Mouse (Mus musculus) heart, embryonic 13.5 days (tissue): ENCODE data around the gene Nlrp4f. TPM values are rescaled to one million over a fixed set of nuclear protein-coding genes. Genes with fewer than 3 reads are reported as not detected.
A peak's percentile ranks its signal among the peaks of the same experiment; 100 is the strongest.

ENCODE experiments used
- ATAC-seq: fragments of 200-750 bp; cut with Nextera tagmentation; 2 replicates; pipeline ENCODE4 v1.8.0; 2017; ENCODE audit warnings: moderate TSS enrichment; ENCODE audit not compliant: insufficient number of reproducible peaks, low FRiP score, low TSS enrichment; ENCODE audit errors: extremely low read depth
- H3K27ac ChIP-seq: fragments of 300-500 bp; sonication (generic); replicated peaks from 2 replicates; pipeline ENCODE4 v1.5.1; 2015; ENCODE audit warnings: moderate library complexity, mild to moderate bottlenecking, inconsistent platforms
- H3K27me3 ChIP-seq: fragments of 300-500 bp; sonication (generic); replicated peaks from 2 replicates; pipeline ENCODE4 v1.6.1; 2015; ENCODE audit warnings: mild to moderate bottlenecking, inconsistent platforms
- H3K36me3 ChIP-seq: fragments of 300-500 bp; sonication (generic); 2 replicates; pipeline ENCODE4 v1.6.1; 2015; ENCODE audit warnings: mild to moderate bottlenecking, inconsistent platforms
- H3K4me1 ChIP-seq: fragments of 300-500 bp; sonication (generic); 2 replicates; pipeline ENCODE4 v1.6.1; 2015; ENCODE audit warnings: inconsistent platforms
- H3K4me2 ChIP-seq: fragments of 300-500 bp; sonication (generic); 2 replicates; pipeline ENCODE4 v1.6.1; 2015; ENCODE audit warnings: inconsistent platforms, mild to moderate bottlenecking, moderate library complexity
- H3K4me3 ChIP-seq: fragments of 300-500 bp; sonication (generic); 2 replicates; pipeline ENCODE4 v1.5.1; 2015; ENCODE audit warnings: moderate library complexity, mild to moderate bottlenecking, inconsistent platforms
- H3K9ac ChIP-seq: fragments of 300-500 bp; sonication (generic); 2 replicates; pipeline ENCODE4 v1.6.1; 2015; ENCODE audit warnings: inconsistent platforms, mild to moderate bottlenecking, moderate library complexity
- H3K9me3 ChIP-seq: fragments of 300-500 bp; sonication (generic); 2 replicates; pipeline ENCODE4 v1.6.1; 2016; ENCODE audit warnings: inconsistent platforms
- WGBS: fragments of 180-500 bp; shearing (Covaris S2); methylation state at CpG from one replicate; pipeline ENCODE4 v1.1.7; 2015; ENCODE audit warnings: mixed read lengths; 5-methylcytosine and 5-hydroxymethylcytosine counted together
- polyA plus RNA-seq: library from polyadenylated mRNA; unstranded; fragments of >200 nt; fragmentation: Nextera tagmentation; extraction: Ambion mirVana; gene quantifications from 2 replicates; pipeline ENCODE4 v1.2.1, GENCODE M21; 2015

Gene Nlrp4f
- polyA plus RNA-seq = not detected in 2 replicates

DNA sequence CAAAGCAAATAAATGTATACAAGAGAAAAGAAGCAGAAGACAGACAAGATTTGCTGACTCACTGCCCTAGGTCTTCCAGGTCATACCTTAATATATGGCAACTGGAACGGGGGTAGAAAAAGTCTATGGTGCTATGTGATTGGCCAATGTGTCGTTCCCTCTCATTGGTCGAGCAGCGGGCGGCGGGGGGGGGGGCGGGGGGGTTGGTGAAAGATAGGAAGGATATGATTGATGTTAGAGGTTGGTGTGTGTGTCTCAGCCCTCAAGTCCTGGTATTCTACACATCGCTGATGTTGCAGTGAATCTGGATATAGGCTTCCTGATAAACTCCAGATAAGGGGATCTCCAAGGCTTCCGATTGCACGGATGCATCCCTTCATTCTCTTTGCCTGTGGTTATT lies at the start of gene Nlrp4f:
TSS of gene Nlrp4f (minus strand) at position 101 of the 400 bp plus-strand sequence.
- no peaks in the 10 kb centered on the region for H3K4me1 ChIP-seq
- WGBS = 62% methylated on average over 10 of the region's 10 CpGs
- H3K9ac ChIP-seq = no peak within 1 kb of the TSS
- no peaks in the 10 kb centered on the region for H3K27me3 ChIP-seq
- H3K36me3 ChIP-seq = no peaks in the 10 kb centered on the region
- no peak within 1 kb of the TSS for H3K4me2 ChIP-seq
- H3K27ac ChIP-seq = no peak within 1 kb of the TSS
- H3K9me3 ChIP-seq = peaks cover 8% of the 10 kb centered on the region; the same call in 1 of the 2 replicates
- no peak for ATAC-seq
- H3K4me3 ChIP-seq = no peak within 1 kb of the TSS

DNA sequence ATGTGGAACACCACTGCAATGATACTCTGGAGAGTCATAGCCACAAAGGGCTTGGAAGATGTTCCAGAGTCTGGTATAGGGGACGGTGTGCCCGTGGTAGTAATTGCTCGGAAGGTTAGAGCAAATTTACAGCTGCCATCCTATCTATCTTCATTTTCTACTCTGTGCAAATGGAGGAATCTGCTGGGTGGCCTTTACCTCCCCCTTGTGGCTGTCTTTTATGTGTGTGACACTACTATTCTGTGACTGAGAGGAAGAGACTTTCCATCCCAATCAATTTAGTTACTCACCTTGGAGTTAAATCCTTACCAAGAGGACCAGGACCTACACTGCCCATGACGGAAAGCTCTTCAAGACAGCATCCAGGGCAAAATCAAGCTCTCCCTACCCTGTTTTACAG lies 37.5 kb upstream of the Nlrp4f start:
- ATAC-seq = no peak

DNA sequence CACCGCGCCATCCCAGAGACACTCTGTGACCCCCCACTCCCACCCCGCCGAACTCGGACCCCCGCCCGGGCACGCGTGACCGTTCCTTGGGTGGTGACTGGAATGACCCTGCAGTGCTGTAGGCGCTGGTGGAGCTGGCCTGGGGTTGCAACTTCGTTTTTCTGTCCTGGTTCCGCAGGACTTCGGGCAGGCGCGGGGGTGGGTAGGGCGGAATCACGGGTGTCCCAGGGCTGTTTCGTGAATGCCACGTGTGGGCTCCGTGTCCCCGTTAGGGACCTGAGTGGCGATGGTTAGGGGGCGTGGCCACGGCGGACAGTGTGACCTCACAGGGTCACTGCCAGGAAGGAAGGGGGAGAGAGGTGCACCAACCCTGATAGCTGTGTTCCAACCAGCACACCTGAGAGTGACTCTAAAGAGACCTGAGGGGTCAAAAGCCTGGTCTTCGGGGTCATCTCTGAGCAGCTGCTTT lies 36.6 kb upstream of the Nlrp4f start:
- no peaks in the 10 kb centered on the region for H3K27me3 ChIP-seq
- H3K9me3 ChIP-seq = peaks cover 13% of the 10 kb centered on the region; the same call in 1 of the 2 replicates
- no peak overlapping the region for H3K27ac ChIP-seq
- peak overlapping the region; percentile 98 for H3K4me2 ChIP-seq
- H3K4me3 ChIP-seq = peak overlapping the region; percentile 89
- no peak for ATAC-seq
- peak overlapping the region; percentile 87 for H3K9ac ChIP-seq
- WGBS = 23% methylated on average over 27 of the region's 27 CpGs
- H3K36me3 ChIP-seq = peaks cover 11% of the 10 kb centered on the region
- H3K4me1 ChIP-seq = peaks cover 18% of the 10 kb centered on the region

More for the DNA sequence above, 37.5 kb upstream of the Nlrp4f start:
- Histone ChIP-seq H3K4me1 (peaks cover 18% of the 10 kb centered on the region), H3K4me3 (no peak overlapping the region), H3K27ac (no peak overlapping the region), H3K27me3 (no peaks in the 10 kb centered on the region), H3K9ac (no peak overlapping the region), H3K36me3 (peaks cover 20% of the 10 kb centered on the region), H3K4me2 (no peak overlapping the region), H3K9me3 (peaks cover 20% of the 10 kb centered on the region)
- WGBS = 89% methylated on average over 4 of the region's 4 CpGs

DNA sequence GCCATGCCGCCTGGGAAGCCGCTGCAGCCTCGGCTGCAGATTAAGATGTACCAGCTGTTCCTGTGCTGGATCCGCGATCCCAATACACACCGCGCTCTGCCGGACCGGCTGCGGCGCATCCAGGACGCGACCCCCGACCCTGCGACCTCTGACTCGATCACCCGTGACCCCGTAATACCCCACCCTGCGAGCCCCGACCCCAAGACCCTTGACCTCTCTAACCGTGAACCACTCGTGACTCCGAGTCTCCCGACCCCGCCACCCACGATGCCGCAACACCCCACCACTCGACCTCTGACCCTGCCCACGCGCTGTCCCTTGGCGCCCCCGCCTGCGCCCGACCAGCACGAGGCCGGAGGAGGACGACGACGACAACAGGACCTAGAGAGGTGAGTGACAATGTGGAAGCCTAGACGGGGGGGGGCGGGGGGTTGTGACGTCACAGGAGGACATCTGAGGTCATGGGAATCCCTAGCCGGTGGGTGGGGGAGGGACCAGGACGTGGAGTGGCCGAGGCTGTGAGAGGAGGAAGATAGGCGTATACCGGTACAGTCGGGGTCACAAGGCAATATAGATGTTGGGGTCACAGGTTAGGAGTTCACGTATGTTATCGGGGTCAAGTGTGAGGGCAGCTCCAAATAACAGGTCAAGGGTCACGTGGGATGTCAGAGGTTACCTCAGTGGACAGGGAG lies 36.0 kb upstream of the Nlrp4f start:
- Histone ChIP-seq H3K4me1 (peaks cover 18% of the 10 kb centered on the region), H3K4me3 (peak overlapping the region; percentile 89), H3K9me3 (peaks cover 9% of the 10 kb centered on the region; the same call in 1 of the 2 replicates), H3K27me3 (no peaks in the 10 kb centered on the region), H3K27ac (peak overlapping the region; percentile 94), H3K9ac (peak overlapping the region; percentile 87), H3K4me2 (peak overlapping the region; percentile 98), H3K36me3 (peaks cover 8% of the 10 kb centered on the region; the same call in 1 of the 2 replicates)
- 1% methylated on average over 51 of the region's 51 CpGs for WGBS
- peak; percentile 38 for ATAC-seq

DNA sequence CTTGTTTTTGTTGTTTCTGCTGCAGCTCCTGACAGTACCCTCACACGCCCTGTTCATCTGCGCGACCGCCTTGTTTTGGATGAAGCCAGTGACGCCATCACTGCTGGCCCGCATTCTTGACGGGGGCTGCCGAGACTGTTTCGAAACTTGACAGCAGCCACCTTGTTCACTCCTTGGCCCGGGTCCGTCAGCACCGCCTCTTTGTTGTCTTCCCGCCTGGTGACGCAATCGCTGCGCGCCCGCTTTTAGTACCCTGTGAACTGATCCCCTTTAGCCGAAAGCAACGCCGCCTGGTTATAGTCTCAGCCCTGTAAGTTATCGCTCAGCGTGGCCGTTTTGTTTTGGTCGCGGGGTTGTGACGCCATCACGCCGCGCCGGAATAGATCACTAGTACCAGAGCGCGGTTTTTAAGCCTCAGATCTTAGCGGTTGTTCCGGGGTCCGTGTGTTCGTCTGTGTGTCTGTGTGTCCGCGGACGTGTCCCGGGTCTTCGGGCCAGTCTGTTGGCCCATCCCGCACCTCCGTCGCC lies 35.4 kb upstream of the Nlrp4f start:
- Histone ChIP-seq H3K4me2 (peak overlapping the region; percentile 98), H3K9ac (peak overlapping the region; percentile 87), H3K4me1 (peaks cover 18% of the 10 kb centered on the region), H3K36me3 (peaks cover 8% of the 10 kb centered on the region; the same call in 1 of the 2 replicates), H3K9me3 (peaks cover 7% of the 10 kb centered on the region; the same call in 1 of the 2 replicates), H3K27ac (peak overlapping the region; percentile 94), H3K27me3 (no peaks in the 10 kb centered on the region), H3K4me3 (peak overlapping the region; percentile 89)
- ATAC-seq = peak; percentile 64
- WGBS = under 1% methylated on average over 45 of the region's 45 CpGs

DNA sequence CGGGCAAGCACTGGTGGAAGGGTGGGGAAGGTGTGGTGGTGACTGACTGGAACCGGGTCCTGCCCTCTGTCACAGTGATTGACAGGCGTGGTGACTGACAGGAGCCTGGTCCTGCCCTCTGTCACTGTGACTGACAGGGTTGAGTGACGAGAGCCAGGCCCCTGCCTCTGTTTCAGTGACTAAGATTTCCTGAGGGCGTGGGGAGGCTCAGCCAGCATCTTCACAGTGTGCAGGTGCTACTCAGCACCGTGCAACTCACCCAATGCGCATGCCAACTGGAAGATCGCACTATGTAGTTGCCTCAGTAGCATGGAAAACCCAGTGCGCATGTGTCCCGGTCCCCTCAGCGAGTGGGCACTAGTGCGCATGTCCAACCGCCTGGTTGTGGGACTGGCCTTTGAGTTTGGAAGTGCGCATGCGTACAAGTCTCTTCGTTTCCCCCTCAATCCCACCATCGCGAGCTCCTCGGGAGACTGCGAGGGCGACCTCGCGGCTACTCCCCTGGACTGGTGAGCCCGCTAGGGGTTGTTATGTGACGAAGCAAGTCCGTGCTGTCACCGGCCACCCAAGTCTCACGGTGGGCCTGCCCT lies 34.8 kb upstream of the Nlrp4f start:
- Histone ChIP-seq H3K4me3 (peak overlapping the region; percentile 89), H3K9ac (peak overlapping the region; percentile 87), H3K27me3 (no peaks in the 10 kb centered on the region), H3K9me3 (peaks cover 2% of the 10 kb centered on the region; the same call in 1 of the 2 replicates), H3K36me3 (peaks cover 2% of the 10 kb centered on the region; the same call in 1 of the 2 replicates), H3K27ac (peak overlapping the region; percentile 94), H3K4me2 (peak overlapping the region; percentile 98), H3K4me1 (peaks cover 18% of the 10 kb centered on the region)
- 2% methylated on average over 28 of the region's 28 CpGs for WGBS
- ATAC-seq = peak; percentile 85

DNA sequence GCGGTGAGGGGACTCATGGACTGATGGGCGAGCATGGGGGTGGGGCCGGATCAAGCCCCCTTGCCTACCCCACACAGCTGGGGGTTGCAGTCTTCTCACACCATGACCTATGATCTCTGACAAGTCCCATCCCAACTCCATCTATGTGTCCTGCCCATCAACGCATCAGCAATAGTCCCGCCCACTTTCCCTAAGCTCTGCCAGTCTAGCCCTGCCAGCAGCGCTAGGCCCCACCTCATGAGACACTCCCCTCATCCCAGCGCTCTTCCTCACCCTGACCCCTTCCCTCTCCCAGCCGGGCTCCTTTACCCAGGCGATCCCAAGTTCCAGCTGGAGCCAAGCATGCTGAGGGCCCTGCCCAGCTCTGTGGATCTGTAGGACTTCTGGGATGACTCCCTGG lies 31.4 kb upstream of the Nlrp4f start:
- Histone ChIP-seq H3K36me3 (no peaks in the 10 kb centered on the region), H3K4me3 (no peak overlapping the region), H3K27me3 (no peaks in the 10 kb centered on the region), H3K4me1 (peaks cover 11% of the 10 kb centered on the region), H3K9me3 (no peaks in the 10 kb centered on the region), H3K27ac (no peak overlapping the region), H3K4me2 (no peak overlapping the region), H3K9ac (no peak overlapping the region)
- no peak for ATAC-seq
- WGBS = 66% methylated on average over 9 of the region's 9 CpGs

DNA sequence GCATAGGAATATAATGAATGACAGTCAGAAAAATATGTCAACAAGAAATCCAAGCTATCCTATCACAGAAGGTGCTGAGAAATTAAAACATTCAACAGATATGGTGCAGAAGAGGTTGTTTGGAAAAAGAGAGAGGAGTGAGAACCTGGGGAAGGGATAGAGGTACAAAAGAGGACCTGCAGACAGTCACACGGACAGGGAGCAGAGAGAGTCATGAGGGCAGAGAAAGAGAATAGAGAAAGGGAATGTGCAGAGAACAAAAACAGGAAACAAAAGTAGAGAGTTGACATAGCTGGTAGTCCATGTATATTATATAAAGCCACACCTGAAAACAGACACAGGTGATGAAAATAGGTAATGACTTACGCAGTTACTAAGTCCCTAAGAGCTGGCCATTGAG lies 20.9 kb upstream of the Nlrp4f start:
- H3K27ac ChIP-seq = no peak overlapping the region
- no peaks in the 10 kb centered on the region for H3K4me1 ChIP-seq
- no peaks in the 10 kb centered on the region for H3K27me3 ChIP-seq
- no peak overlapping the region for H3K4me2 ChIP-seq
- 77% methylated on average over 2 of the region's 2 CpGs for whole genome bisulfite sequencing
- H3K4me3 ChIP-seq = no peak overlapping the region
- H3K36me3 ChIP-seq = no peaks in the 10 kb centered on the region
- 0 out of 2 replicates have a peak, but pooled peaks cover 5% of the 10 kb centered on the region for H3K9me3 ChIP-seq
- H3K9ac ChIP-seq = no peak overlapping the region
- ATAC-seq = no peak

DNA sequence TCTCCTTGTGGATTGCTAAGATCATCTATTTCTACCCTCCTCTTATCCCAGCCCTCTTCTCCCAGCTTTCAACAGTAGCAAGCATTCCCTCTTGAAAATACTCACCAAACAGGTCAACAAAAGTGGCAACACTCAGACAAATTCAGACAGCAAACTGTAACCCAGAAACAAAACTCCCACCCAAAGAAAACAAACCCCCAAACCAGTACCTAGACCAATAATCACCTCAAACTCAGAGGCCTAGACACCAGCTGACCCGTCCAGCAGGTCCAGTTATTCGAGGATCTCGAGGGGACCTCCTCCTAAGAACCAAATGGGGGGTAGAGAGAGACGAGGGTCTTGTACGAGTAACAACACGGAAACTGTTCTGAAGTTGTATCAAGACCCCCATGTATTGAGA lies 20.2 kb upstream of the Nlrp4f start:
- H3K9ac ChIP-seq = no peak overlapping the region
- 49% methylated on average over 6 of the region's 6 CpGs for WGBS
- H3K9me3 ChIP-seq = 0 out of 2 replicates have a peak, but pooled peaks cover 5% of the 10 kb centered on the region
- no peak overlapping the region for H3K27ac ChIP-seq
- no peak for ATAC-seq
- no peaks in the 10 kb centered on the region for H3K4me1 ChIP-seq
- no peaks in the 10 kb centered on the region for H3K27me3 ChIP-seq
- no peaks in the 10 kb centered on the region for H3K36me3 ChIP-seq
- H3K4me3 ChIP-seq = no peak overlapping the region
- no peak overlapping the region for H3K4me2 ChIP-seq

DNA sequence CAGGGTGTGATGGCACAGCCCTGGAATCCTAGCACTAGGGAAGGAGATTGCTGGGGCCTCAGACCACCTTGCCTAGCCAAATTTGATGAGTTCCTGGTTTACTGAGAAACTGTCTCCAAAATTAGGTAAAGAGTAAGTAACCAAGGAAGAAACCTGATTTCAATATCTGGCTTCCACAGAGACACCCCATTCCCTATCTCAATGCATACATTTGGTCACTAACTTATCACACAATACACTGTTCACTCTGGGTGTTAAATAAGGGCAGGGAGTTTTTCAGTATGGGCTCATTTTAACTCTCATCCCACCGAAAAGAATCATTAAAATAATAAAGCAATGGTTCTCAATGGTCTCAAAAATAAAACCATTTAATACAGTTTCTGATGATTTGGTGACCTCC lies 5.1 kb downstream of the Nlrp4f start:
- ATAC-seq = no peak
- Histone ChIP-seq H3K9ac (no peak overlapping the region), H3K4me3 (no peak overlapping the region), H3K4me2 (no peak overlapping the region), H3K4me1 (no peaks in the 10 kb centered on the region), H3K27ac (no peak overlapping the region), H3K27me3 (no peaks in the 10 kb centered on the region), H3K36me3 (no peaks in the 10 kb centered on the region), H3K9me3 (peaks cover 12% of the 10 kb centered on the region; the same call in 1 of the 2 replicates)
- WGBS = 44% methylated on average over 1 of the region's 1 CpGs

DNA sequence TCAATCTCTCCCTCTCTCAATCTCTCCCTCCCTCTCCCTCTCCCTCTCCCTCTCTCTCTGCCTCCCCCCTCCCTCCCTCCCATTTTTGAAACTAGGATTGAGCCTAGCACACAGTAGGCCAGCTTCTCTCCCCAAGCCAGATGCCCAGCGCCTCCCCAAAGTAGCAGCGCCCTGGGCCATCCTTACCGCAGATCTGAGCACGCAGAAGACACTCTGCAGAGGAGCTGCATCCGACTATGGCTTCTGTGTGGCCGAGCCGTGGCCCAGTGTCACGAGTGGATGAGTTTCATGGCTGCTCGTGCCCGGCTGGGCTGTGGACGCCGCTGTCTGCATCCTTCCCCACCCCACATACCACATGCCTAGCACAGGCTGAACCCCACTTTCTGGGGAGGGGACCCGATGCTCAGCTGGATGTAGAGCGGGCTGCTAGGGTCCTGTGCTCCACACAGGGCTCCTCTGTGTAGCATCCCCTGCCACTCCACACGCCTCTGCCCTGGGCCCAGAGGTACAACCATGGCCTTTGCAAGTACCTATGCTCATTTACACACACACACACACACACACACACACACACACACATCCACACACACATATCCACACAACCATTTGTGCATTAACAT lies 29.2 kb downstream of the Nlrp4f start:
- Histone ChIP-seq H3K9me3 (0 out of 2 replicates have a peak, but pooled peaks cover 3% of the 10 kb centered on the region), H3K27me3 (no peaks in the 10 kb centered on the region), H3K4me3 (no peak overlapping the region), H3K4me2 (no peak overlapping the region; the same call in 1 of the 2 replicates), H3K9ac (no peak overlapping the region), H3K4me1 (0 out of 2 replicates have a peak, but pooled peaks cover 4% of the 10 kb centered on the region), H3K36me3 (no peaks in the 10 kb centered on the region), H3K27ac (no peak overlapping the region)
- 54% methylated on average over 15 of the region's 15 CpGs for WGBS
- ATAC-seq = no peak
